Mouse (Mus musculus) frontal cortex, postnatal 14 days (tissue): Measurements from ENCODE around the gene Cblc.

Source experiments
- DNase-seq, 2 experiments: peaks; one replicate each; pipeline ENCODE4 v3.0.0; 2022; ENCODE audit warnings: low spot score in 2 of 2

Cblc gene

GRCm38 (mm10) chr7:19796697-19797588 is at the start of gene Cblc:
TSS of gene Cblc (minus strand) at chr7:19796809.
- DNase-seq: peak in 1 of 2 experiments; percentile 28

GRCm38 (mm10) chr7:19844521-19845171 is 48.0 kb upstream of the Cblc start:
- DNase-seq: no peak

- peak; percentile 25 to 50 for DNase-seq
Observed at GRCm38 (mm10) chr7:19843561-19843960, 47.0 kb upstream of the Cblc start.

DNA sequence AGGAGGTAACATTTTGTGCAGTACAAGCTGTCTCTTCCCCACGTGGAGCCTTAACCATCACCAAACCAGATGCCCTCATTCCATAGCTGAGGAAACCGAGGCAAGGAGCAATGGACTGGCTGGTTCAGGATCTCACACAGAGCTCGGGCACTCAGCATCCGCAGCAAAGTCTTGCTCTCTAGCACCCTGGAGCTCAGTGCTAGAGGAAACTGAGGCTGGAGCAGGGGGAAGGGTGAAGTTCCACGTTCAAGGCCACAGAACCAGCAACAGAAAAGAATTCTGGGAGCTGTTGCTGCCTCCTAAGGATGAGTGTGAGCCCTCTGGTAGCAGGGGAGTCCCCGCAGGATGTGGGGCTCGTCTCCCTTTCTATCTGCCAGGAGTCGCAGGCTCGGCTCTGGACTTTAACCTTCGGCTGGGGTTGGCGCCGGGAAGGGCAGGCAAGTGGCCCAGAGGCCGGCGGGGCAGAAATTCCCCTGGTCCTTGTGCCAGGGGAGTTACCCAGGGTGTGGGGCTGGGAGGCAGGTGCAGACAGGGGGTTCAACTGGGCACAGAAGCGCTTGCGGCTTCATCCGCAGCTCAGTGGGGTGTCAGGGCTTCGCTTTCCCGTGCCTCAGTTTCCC is 46.4 kb upstream of the Cblc start:
- no peak for DNase-seq

- no peak for DNase-seq
Observed at GRCm38 (mm10) chr7:19841686-19842413, 45.2 kb upstream of the Cblc start.

- DNase-seq: no peak
Observed at GRCm38 (mm10) chr7:19840936-19841335, 44.3 kb upstream of the Cblc start.

GRCm38 (mm10) chr7:19840371-19840770 is 43.8 kb upstream of the Cblc start:
- DNase-seq: no peak

DNA sequence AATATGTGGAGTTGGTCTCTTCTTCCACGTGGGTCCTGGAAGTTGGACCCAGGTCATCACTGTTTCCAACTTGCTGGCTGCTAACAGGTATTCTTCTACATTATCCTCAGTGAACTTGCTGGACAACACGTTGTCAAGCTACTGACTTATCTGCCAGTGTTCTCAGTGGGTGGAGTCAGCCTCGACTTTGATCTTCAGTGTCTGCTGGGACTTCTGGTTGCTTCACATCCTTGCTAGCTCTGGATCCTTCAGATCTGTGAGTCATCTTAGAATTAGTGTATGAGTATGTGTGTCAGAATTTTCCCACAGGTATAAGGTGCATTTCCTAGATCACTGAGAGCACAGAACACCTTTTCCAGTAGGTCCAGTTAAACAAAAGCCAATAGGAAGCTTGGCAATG is 40.2 kb upstream of the Cblc start:
- no peak for DNase-seq

- no peak for DNase-seq
Observed at GRCm38 (mm10) chr7:19834055-19834454, 37.4 kb upstream of the Cblc start.

GRCm38 (mm10) chr7:19831837-19832236 is 35.2 kb upstream of the Cblc start:
- no peak for DNase-seq

GRCm38 (mm10) chr7:19830682-19831156 is 34.1 kb upstream of the Cblc start:
- DNase-seq: peak in 1 of 2 experiments; percentile 17

GRCm38 (mm10) chr7:19829694-19830093 is 33.1 kb upstream of the Cblc start:
- no peak for DNase-seq

- no peak for DNase-seq
Observed at GRCm38 (mm10) chr7:19826756-19827155, 30.1 kb upstream of the Cblc start.

DNA sequence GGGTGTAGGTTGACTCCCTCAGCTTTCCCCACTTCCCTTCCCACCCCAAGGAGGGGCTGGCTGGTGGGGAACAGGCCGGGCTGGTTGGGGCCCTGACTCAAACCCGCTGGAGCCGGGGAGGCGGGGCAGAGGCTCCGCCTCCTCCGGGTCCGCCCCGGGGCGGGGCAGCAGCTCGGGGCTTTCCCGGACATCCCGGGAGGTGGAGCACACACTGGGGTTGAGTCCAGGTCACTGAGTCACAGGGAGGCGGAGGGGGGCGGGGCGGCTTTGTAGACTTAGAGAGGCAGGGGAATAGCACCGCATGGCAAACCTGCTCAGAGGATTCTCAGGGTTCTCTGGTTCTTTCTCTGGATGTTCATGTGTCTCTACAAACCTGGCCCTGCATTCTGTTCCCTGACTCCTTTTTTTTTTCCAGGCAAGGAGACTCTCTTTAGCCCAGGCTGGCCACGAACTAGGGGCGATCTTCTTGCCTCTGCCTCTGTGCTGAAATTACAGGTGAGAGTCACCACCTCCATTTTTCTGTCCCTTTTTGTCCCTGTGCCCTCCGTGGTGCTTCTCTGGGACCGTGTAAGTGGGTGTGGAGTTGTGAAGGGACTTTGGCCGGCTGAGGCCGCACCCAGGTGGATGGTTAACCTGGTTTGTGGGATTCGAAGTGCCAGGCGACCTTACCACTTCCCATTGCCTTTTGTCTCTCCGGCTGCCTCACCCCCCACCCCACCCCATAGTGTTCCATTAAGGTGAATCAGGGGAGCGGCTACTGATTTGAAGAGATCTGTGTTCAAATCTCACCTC is 27.8 kb upstream of the Cblc start:
- no peak for DNase-seq

- DNase-seq: no peak
Observed at GRCm38 (mm10) chr7:19823256-19824181, 26.9 kb upstream of the Cblc start.

GRCm38 (mm10) chr7:19822604-19823058 is 26.0 kb upstream of the Cblc start, which contains the start of gene Bcl3:
TSS of gene Bcl3 (minus strand) at chr7:19822770.
- DNase-seq: no peak

DNA sequence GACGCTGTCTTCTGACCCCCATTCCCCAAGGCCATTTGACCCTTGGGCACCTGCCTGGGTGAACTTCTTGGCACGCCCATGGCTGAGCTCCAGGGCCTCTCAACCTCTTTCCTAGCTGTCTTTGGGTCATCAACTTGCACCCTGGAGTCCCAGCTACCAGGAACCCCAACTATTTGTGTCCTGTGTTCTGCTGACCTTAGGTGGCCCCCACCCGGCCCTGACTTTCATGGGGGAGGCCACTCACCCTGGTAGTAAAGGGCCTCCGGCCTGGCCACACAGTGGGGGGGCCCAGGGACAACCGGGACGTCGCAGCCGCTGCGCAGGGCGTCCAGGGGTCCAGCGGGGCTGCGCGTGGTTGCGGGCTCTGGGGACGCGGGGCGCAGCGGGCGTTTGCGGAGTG is 25.6 kb upstream of the Cblc start:
- no peak for DNase-seq

GRCm38 (mm10) chr7:19821633-19822032 is 25.0 kb upstream of the Cblc start:
- no peak for DNase-seq

GRCm38 (mm10) chr7:19820347-19821048 is 23.9 kb upstream of the Cblc start:
- no peak for DNase-seq
